Mouse (Mus musculus): ENCODE results near the gene Epor.

- TF ChIP-seq CTCF (conservative IDR thresholded peaks at IDR 0.05; ENCODE audit: low read length) (no peak), POU5F1 (IDR thresholded peaks at IDR 0.05; ENCODE audit: borderline replicate concordance, low read length) (no peak)
These were observed 19.0 kb downstream of the Epor start for GRCm38 (mm10) chr9:21944267-21944666.
